Mouse (Mus musculus) heart, adult 2 months (tissue): Measurements from ENCODE around the gene Rrn3.

ENCODE experiments used
- CTCF ChIP-seq: fragments of 200-600 bp; IDR thresholded peaks from 2 replicates; pipeline ENCODE4 v1.8.1; 2022; ENCODE audit warnings: antibody characterized with exemption, mild to moderate bottlenecking, moderate library complexity
- EP300 ChIP-seq: fragments of 200-500 bp; IDR thresholded peaks from 2 replicates; pipeline ENCODE4 v1.6.1; 2011; ENCODE audit warnings: low read depth, low read length, control low read depth; ENCODE audit not compliant: insufficient read depth

DNA sequence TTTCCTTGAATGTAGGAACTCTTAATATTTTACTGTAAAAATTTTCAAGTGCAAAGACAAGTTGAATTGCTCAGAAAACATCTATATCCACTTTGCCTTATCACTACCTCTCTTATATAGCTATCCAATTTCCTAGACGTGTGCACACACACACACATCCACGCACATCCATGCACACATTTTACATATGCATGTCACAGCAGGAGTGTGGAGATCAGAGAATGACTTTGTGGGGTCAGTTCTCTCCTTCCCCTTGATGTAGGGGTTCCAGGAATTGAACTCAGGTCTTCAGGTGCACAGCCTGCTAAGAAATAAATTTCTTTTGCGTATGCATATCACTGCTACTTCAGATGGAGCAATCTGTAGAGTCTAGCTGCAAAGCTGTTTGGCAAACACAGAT, 32.4 kb upstream of the Rrn3 start:
- no peak for TF ChIP-seq CTCF
- no peak for TF ChIP-seq EP300
